Mouse (Mus musculus) frontal cortex, postnatal 14 days (tissue): ENCODE results near the gene Acot7.

Experiments
- DNase-seq, 2 experiments: peaks; one replicate each; pipeline ENCODE4 v3.0.0; 2022; ENCODE audit warnings: low spot score in 2 of 2

Acot7 gene

DNA sequence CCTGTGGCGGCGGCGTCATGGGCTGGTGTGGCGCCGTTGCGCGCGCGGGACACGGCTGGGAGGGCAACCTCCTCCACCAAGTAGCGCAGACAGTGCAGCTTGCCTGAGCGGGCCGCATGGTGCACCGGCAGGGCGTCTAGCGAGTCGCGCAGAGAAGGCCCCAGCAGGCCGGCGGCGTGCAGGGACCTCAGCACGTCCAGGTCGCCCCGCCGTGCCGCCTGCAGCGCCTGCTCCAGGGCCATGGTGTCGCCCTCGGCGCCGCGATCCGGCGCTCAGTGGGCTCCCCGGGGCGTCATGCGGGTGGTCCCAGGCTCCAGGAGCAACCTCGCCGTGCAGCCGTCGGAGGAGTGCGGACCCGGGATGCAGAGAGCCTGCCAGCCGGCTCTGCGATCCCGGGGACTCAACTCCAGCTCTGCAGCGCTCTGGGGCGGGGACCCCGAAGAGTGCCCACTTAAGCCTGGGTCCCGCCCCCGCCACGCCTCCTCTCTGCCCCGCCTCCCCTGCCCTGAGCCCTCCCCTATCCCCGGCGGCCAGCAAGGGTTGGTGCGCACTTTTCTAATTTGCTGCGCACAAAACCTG lies 25.9 kb upstream of the Acot7 start, which contains the start of gene Espn:
Gene Espn, minus strand, starts transcription at position 406 of the 579 bp plus-strand sequence.
- no peak for DNase-seq

DNA sequence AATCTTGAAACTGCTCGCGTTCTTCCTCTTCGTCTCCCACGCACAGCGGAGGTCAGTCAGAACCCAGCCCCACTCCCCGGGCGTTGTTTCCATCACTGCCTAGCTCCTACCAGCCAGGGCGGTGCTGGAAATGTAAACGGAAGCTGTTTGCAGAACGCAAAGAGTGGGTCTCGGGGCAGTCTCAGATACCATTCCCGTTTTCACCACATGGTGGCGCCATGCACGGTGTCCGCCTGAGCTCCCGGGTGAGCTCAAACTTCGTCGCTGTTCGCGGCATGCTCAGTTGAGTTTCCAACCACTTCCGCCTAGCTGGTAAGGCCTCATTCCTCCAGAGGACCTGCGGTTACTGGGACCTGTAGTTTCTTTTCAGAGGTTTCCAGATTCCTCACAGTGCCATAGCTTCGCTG lies 24.2 kb upstream of the Acot7 start:
- DNase-seq = peak in 1 of 2 experiments; percentile 70

DNA sequence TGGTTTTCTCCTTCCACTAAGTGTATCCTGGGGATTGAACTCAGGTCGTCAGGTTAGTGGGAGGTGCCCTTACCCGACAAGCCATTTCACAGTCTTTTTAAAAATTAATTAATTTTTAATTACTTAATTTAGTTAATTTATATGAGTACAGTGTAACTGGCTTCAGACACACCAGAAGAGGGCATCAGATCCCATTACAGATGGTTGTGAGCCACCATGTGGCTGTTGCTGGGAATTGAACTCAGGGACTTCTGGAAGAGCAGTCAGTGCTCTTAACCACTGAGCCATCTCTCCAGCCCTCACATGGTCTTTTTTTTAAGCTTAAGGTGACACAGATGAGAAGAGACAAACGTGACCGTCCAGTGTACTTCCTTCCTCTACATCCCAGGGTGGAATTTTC lies 22.9 kb upstream of the Acot7 start:
- DNase-seq = no peak

DNA sequence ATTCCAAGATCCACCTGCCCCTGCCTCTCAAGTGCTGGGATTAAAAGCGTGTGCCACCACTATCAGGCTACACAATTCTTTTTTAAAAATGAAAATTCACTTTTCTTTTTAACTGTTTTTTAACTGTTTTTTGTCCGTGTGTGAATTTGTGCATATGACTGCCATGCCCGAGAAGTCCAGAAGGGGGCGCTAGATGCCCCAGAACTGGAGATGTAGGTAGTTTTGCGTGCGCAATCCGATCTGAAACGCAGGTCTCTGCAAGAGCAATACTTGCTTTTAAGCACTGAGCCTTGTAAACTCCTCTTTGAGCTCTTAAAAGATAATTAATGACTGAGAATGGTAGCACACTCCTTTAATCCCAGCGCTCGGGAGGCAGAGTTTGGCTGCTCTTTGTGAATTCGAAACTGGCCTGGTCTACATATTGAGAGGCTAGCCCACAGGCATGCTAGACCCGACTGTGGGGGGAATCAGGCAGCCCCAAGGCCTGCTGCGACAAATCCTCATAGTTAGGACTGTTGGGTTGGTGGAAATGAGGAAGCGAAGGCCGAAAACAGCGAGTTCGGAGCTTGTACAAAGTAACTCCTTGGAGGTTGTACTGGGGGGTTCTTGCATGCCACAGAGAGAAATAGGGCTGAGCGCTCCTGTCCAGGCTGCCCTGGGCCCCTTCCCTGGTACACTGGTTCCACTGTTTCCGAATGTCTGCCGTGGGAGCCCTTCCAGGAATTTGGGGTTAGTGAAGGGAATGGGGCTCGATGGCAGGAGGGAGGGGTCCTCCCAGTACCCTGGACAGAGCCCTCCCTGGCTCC lies 20.0 kb upstream of the Acot7 start:
- DNase-seq = no peak

DNA sequence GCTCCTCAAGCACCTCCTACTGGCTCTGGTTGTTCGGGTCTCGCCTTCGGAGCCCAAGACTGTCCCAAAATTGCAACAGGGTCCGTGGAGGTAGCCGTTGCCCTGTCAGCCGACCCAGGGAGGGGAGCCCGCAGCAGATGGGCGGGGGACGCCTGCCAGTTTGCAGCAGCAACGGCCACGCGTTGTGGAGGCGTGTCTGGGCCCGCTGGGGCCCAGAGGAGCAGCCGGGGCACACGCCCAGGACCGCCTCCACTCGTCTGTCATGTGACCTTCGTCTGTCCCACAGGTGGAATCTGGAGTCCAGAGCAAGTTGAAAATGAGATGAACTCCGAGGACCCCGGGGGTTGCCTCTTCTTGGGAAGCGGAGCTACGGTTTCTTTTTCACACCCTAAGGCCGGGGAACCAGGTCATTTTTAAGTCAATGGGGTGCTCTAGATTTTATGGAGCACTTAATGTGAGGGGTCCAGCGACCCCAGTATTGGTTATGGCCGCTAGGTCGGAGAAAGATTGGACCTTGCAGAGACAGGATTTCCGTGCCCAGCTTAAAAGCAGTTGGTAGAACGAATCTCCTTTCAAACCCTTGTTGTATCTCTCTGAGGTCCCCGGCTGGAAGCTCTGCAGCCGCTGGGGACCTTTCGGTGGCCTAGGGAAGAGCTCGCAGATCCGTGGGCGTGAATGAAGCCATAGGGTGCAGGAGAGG lies 19.2 kb upstream of the Acot7 start, which contains the start of gene Hes2:
Gene Hes2, plus strand, starts transcription at position 283 of the 700 bp plus-strand sequence.
- DNase-seq = no peak

DNA sequence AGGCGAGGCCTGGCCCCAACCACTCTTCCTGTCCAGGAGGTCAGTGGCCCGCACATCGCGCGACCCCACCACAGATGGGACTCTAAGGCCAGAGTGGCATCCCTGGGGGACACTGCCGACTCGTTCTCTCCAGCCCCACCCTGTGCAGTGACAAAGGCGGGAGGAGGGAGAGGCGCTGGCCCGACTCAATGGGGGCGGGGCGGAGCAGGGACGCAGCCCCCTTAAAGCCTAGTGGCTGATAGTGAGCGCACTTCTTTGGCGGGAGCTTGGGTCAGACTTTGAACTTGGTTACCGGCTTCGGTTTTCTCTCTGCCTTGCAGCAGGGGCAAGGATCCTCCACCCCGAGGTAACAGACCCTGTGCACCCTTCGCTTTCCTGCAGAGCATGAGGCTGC lies 18.7 kb upstream of the Acot7 start:
- no peak for DNase-seq

DNA sequence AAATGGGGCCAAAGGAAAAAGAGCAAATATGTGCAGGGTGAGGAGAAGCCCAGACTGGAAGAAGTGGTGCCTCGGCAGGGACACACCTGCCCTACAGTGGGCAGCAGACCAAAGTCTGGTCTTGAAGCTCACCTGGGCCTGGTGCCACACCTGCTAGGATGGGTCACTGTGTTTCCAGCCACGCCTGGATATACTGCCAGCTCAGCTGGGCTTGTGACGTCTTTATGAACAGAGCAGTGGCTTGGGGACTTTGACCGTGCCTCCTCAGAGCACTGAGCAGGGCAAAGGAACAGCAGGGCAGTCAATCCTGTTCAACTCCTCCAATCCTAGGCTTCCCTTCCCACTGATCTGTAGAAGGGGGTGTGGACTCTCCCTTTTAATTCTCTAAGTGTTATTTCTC lies 17.2 kb upstream of the Acot7 start:
- no peak for DNase-seq

DNA sequence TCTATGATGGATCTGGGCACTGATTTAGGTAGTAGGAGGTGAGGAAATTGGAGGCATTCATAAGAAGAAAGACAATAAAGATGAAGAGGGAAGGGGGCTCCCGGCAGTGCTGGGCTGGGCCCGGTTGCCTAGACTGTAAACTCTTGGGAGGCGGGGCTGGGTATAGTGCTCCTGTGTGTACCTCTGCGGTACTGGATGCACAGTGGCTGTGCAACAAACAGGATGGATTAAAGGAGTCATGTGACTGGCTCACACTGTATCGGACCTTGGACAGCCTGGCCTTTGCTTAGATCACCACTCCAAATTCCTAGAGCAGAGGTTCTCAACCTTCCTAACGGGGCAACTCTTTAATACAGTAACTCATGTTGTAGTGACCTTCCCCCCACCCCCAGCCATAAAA lies 16.3 kb upstream of the Acot7 start:
- DNase-seq = no peak

DNA sequence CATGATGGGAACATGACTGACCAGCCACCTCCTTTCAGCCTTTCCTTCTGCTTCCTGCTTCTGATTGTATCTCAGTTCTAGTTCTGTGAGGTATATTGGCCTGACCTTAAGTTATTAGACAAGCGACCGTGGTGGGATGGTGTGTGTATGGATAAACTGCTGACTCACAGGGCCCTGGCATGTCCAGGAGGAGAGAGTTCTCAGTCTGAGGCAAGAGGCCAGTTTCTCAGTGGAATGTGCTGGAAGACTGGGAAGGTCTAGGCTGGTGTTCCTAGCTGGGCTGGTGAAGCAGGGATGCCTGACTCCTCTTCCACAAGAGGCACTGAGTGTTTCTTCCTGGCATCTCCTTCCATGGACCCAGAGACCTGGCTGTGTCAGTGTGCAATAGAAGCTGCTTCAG lies 15.2 kb upstream of the Acot7 start:
- no peak for DNase-seq

DNA sequence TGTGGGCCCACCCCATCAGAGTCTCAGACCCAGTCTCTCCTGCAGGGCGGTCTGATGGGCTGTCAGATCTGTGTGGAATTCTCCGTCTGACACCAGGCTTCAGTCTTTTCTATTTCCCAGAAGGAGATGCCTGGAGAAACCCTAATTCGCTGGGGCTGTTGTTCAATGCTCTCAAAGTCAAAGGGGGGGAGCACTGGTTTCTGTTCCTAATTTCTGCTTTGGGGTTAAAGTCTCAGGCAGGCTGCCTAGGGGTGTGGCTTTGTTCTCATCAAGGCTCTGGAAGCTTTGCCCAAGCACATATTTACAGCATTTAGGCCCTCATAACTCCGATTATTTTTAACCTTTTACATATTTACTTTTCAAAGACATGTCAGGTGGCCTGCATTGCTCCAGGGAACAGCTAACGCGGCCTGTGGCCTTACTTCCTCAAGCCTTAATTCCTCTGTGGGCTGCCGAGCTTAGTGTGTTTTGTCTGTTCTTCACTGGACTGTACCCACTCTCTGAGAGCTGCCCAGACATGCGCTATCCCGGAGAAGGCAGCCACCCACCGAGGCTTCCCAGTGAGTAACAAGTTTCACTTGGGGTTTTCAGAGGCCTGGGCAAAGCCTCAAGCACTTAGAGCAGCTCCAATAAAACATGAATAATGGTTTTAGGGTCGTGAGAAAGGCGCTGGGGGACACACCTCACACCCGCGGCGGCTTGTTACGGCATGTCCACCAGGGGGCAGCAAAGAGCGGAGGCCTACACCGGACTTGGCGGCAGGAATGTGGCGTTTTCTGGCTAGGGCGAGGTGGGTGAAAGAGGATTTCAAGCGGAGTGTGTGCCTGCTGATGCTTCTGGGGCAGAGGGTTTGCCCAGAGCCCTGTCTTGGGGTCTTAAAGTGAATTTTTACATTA lies 12.7 kb upstream of the Acot7 start:
- peak in 1 of 2 experiments; percentile 47 for DNase-seq

DNA sequence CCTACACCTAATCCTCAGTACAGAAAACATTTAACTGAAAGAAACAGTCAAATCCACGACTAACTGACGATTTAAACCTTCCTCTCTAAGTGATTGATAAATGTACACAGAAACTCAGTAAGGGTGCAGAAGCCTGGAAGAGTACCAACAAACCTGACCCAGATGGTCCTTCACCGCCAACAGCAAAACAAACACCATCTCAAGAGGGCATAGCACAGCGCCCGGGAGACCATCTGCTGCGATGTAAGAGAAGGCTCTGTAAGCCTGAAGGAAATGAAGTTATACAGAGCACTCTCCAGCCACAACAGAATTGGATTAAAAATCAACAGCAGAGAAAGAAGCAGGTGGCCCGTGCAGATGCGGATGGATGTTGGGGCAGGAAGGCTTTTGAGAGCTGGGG lies 9.9 kb upstream of the Acot7 start:
- DNase-seq = no peak

DNA sequence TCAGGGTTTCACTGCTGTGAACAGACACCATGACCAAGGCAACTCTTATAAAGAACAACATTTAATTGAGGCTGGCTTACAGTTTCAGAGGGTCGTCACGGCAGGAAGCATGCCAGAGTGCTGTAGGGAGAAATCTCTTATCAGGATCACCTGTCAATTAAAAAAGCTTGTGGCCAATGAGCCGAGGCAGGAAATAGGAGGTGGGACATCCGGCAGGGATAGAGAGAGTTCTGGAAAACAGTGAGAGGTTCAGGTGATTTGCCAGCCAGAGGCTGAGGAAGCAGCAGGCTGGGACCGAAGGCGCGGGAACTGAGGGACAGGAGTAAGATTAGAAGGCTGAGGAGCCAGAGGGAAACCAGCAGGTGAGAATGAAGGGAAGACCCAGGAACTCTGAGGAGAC lies 8.8 kb upstream of the Acot7 start:
- DNase-seq = no peak

DNA sequence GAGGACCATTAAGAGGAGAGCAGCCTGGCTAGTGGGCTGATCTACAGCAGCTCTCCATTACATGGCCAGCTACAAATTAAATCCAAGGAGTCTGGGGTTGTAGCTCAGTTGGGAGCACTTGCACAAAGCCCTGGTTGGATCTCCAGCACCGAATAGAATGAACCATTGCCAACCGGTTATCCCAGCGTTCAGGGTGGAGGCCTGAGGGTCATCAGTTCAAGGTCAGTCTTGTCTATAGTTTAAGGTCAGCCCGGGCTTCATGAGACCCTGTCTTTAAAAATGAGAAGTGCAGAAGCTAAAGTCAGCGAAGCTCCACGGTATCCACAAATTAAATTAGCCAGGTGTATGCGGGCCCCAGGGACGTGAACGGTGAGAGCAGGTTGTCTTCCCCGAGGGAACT lies 7.6 kb upstream of the Acot7 start:
- DNase-seq = no peak

DNA sequence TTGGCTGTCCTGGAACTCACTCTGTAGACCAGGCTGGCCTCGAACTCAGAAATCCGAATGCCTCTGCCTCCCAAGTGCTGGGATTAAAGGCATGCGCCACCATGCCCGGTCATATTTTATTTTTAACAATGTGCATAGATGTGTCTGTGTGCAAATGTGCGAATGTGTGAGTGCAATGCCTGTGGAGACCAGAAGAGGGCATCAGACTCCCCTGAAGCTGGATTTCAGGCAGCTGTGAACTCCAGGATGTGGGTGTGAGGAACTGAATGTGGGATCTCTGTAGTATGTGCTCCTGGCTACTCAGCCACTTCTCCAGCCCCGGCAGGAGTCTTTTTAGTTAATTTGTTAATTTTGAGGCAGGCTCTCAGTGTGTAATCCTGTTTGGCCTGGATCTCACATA lies 6.4 kb upstream of the Acot7 start:
- no peak for DNase-seq

DNA sequence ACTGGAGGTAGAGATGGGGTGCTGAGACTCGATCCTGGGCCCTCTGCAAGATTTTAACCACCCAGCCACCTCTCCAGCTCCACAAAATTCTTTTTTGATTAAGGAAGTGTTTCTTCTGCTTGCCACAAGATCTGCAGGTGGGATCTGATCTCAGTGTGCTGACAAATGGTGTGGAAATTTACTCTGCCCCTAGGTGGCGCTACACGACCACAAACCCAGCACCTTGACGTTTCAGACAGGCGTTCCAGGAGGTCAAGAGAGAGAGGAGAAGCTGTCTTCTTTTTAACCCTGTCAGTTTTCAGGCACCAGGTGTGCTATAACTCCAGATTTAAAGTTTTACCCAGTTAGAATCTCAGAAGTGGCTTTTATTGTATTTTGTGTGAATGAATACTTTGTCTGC lies 4.9 kb upstream of the Acot7 start:
- DNase-seq = peak; percentile 57 to 80

DNA sequence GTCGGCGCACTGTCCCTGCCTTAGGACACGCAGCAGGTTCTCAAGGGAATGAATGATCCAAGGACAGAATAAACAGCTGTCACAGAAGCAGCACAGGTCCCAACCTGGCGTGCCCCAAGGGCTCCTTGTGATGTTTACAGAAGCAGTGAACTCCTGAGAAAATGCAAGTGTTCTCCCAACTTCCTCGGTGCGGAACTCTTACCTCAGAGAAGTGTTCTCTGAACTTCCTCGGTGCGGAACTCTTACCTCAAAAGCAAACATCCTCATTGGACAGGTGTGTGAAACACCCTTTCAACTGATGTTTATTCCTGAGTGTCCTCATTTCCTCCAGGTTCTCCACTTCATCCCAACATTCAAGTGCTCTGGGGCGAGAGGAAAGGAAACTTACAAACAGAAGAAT lies 4.0 kb upstream of the Acot7 start:
- no peak for DNase-seq

DNA sequence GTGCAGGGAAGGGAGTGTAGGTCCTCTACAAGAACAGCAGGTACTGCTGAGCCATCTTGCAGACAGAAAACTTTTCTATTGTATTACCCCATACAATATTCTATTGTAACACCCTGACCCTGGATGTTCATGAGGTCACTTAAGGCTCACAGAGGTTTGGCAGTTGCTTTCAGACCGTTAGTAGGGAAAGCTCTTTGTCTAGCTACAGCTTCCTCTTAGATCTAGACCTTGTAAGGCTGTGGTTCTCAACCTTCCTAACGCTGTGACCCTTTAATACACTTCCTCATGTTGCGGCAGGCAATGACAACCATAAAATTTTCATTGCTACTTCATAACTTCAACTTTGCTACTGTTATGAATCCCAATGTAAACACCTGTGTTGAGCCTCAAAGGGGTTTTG lies 1.3 kb upstream of the Acot7 start:
- DNase-seq = no peak

DNA sequence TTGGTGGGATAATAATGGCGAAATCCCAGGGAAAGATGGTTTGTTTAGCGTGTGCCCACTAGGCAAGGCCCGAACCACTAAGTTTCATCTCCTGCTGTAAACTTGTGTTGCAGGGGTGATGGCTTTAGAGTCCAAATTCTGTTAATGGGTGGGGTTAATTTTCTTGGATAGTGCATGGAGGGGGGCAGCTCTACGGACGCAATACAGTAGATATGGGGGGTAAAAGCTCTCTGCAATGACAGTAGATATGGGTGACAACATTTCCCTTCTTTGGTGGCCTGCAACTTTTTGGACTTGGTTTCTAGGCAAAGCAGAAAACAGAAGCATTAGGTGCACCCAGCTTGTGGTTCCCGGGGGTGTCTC lies 779 bp upstream of the Acot7 start:
- no peak for DNase-seq

DNA sequence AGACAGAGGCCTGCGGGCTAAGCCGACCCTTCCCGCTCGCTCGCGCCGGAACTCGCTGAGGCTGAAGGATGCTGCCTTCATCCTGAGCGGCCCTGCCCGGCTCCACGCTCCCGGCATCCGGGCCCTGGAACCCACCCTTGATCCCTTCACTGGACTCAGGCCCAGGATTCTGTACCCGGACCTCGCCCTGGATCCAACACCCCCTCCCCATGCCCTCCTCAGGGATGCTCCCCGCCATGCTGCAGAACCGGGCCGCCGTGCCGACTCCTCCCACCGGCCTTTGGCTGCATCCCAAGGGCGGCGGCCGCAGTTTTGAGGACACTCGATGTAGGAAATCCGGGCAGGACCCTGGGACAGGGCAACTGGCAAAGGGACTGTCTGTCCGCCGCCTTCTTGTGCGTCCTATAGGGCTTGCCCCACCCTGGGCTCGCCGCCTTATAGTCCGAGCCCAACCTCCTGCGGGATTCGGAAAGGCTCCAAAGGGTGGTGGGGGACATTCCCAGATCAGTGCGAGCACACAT lies 470 bp downstream of the Acot7 start:
- DNase-seq = peak; percentile 42 to 53

DNA sequence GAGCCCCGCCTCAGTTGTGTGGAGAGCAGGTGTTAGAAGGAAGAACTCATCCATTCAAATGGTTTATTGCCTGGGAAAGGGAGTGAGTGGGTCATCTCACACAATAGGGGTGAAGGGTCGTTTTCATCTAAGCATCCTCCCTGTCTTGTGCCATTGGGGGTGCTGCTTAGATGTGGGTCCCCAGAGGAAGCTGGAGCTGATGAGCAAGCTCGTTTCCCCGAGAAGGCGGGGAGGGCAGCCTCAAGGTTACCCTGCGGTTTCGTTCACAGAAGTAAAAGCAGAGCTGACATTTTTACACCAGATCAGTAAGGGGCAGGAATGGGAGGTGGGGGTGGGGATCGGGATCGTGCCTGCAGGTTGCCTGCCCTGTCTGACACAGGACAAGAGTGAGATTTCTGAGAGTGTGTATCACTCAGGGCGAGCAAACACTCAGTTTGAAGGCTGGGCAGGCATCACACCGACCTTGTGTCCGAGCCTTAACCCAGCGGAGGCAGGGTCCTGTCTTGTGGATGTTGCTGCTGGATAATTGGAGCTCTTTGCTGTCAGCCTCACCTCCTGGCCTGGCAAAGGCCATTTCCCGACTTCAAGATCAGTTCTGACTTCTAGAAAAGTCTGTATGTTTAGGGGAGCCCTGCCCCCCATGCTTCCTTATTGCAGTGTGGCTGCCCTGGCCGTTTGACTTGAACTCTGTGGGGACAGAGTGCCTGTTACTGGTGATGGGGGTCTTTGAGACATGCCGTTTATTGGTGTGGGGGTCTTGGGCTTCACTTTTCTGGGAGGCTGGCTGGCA lies 1.2 kb downstream of the Acot7 start:
- no peak for DNase-seq
